In the genomic region with DNA sequence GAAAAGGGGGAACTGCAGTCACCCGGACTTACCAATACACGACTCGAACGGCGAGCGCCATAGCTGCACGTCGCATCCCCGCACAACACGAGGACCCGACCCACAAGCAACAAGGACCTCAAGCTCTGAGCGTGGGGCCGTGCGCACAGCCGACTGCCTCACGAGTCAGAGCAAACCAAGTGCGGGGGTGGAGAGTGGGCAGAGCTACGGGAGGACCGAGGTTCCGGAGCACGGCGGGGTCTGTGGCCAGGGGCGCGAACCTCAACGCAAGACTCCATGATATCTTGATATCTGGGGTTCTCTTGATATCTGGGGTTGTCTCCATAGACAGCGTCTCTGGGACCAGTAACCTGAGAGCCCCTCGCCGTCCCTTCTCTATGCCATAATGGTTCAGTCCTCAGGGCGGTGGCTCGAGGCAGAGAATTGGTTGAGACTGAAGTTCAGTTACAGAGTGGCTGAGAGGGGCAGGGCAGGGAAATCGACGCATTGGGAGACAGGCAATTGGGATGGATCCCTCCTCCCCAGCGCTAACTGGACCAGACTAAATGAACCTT, we compare ENCODE assay signal across 8 mouse cellular contexts. TPM values are rescaled to one million over a fixed set of nuclear protein-coding genes. Genes with fewer than 3 reads are reported as not detected.
DNase-seq lines count a peak whose midpoint lies in the region; ATAC-seq lines count a peak whose summit lies in the region.

A gene (minus strand): TSS at position 183 of the 554 bp plus-strand sequence.

- peaks cover 12% of the 10 kb centered on the region for H3K4me1 ChIP-seq in forebrain, embryonic 11.5 days (replicated peaks; ENCODE audit: control insufficient read depth, insufficient read depth, low read length)
- H3K4me1 ChIP-seq in heart, embryonic 16.5 days (ENCODE audit: control insufficient read depth, insufficient read depth, low read length), result peaks cover 16% of the 10 kb centered on the region
- peaks cover 47% of the 10 kb centered on the region for H3K4me1 ChIP-seq in liver, embryonic 15.5 days (replicated peaks)
- H3K4me1 ChIP-seq in neural tube, embryonic 12.5 days, result peaks cover 20% of the 10 kb centered on the region

- peak; percentile 84 to 91 for DNase-seq in CD8-positive naive resting alpha-beta T cell, adult 2 months (ENCODE audit: low read depth in 2 of 2, low spot score in 2 of 2)
- DNase-seq in c-Kit-positive CD71-negative TER-119-negative erythroid progenitor cells, embryonic 14.5 days (ENCODE audit: low read depth), result peak; percentile 74
- peak; percentile 94 for DNase-seq in forebrain, embryonic 11.5 days (ENCODE audit: low spot score)
- peak; percentile 88 to 91 for DNase-seq in kidney, postnatal 36 days
- DNase-seq in telencephalon, adult 2 months (ENCODE audit: low read depth, low spot score), result peak; percentile 93

- peak within 1 kb of the TSS; percentile 72 for H3K4me2 ChIP-seq in forebrain, embryonic 11.5 days (ENCODE audit: low read depth, low read length, severe bottlenecking)
- peak within 1 kb of the TSS; percentile 88 for H3K4me2 ChIP-seq in heart, embryonic 16.5 days (ENCODE audit: low read depth, low read length)
- peak within 1 kb of the TSS; percentile 89 for H3K4me2 ChIP-seq in liver, embryonic 15.5 days
- peak within 1 kb of the TSS; percentile 75 for H3K4me2 ChIP-seq in neural tube, embryonic 12.5 days (replicated peaks)

- no peaks in the 10 kb centered on the region for H3K27me3 ChIP-seq in forebrain, embryonic 11.5 days (ENCODE audit: control insufficient read depth, insufficient read depth, low read length)
- H3K27me3 ChIP-seq in heart, embryonic 16.5 days (ENCODE audit: control insufficient read depth, insufficient read depth, low read length), result no peaks in the 10 kb centered on the region
- H3K27me3 ChIP-seq in liver, embryonic 15.5 days, result no peaks in the 10 kb centered on the region
- no peaks in the 10 kb centered on the region for H3K27me3 ChIP-seq in neural tube, embryonic 12.5 days (replicated peaks)

- H3K36me3 ChIP-seq in forebrain, embryonic 11.5 days (ENCODE audit: control insufficient read depth, insufficient read depth, low read length), result peaks cover 11% of the 10 kb centered on the region
- H3K36me3 ChIP-seq in heart, embryonic 16.5 days (ENCODE audit: control insufficient read depth, insufficient read depth), result peaks cover 20% of the 10 kb centered on the region
- H3K36me3 ChIP-seq in liver, embryonic 15.5 days (replicated peaks), result peaks cover 26% of the 10 kb centered on the region
- peaks cover 28% of the 10 kb centered on the region for H3K36me3 ChIP-seq in neural tube, embryonic 12.5 days

- H3K4me3 ChIP-seq in forebrain, embryonic 11.5 days (ENCODE audit: low read depth, low read length), result peak within 1 kb of the TSS; percentile 61
- peak within 1 kb of the TSS; percentile 91 for H3K4me3 ChIP-seq in heart, embryonic 16.5 days (ENCODE audit: low read length)
- H3K4me3 ChIP-seq in liver, embryonic 15.5 days (replicated peaks), result peak within 1 kb of the TSS; percentile 82
- peak within 1 kb of the TSS; percentile 69 for H3K4me3 ChIP-seq in neural tube, embryonic 12.5 days

- peak within 1 kb of the TSS; percentile 81 for H3K9ac ChIP-seq in forebrain, embryonic 11.5 days (ENCODE audit: low read length)
- H3K9ac ChIP-seq in heart, embryonic 16.5 days (ENCODE audit: low read length), result peak within 1 kb of the TSS; percentile 78
- H3K9ac ChIP-seq in liver, embryonic 15.5 days, result peak within 1 kb of the TSS; percentile 81
- peak within 1 kb of the TSS; percentile 75 for H3K9ac ChIP-seq in neural tube, embryonic 12.5 days

- ATAC-seq in forebrain, embryonic 11.5 days (replicated peaks; ENCODE audit: low FRiP score), result peak; percentile 94
- peak; percentile 92 for ATAC-seq in heart, embryonic 16.5 days (replicated peaks; ENCODE audit: extremely low read depth, insufficient read depth, low FRiP score)
- ATAC-seq in liver, embryonic 15.5 days (ENCODE audit: insufficient read depth), result peak; percentile 98
- peak; percentile 95 for ATAC-seq in neural tube, embryonic 12.5 days (ENCODE audit: low FRiP score, low read depth)

- H3K27ac ChIP-seq in forebrain, embryonic 11.5 days (ENCODE audit: low read depth, low read length), result peak within 1 kb of the TSS; percentile 63
- H3K27ac ChIP-seq in heart, embryonic 16.5 days (ENCODE audit: low read length), result peak within 1 kb of the TSS; percentile 70
- peak within 1 kb of the TSS; percentile 84 for H3K27ac ChIP-seq in liver, embryonic 15.5 days (replicated peaks)
- no peak within 1 kb of the TSS; the same call in 1 of the 2 replicates for H3K27ac ChIP-seq in neural tube, embryonic 12.5 days

- under 1% methylated on average over 33 of the region's 33 CpGs for WGBS in forebrain, embryonic 11.5 days
- under 1% methylated on average over 33 of the region's 33 CpGs for WGBS in heart, embryonic 16.5 days
- WGBS in liver, embryonic 15.5 days (ENCODE audit: insufficient replicate concordance), result 0% methylated on average over 33 of the region's 33 CpGs
- under 1% methylated on average over 33 of the region's 33 CpGs for WGBS in neural tube, embryonic 12.5 days

- H3K9me3 ChIP-seq in forebrain, embryonic 11.5 days (ENCODE audit: control insufficient read depth, low read length), result no peaks in the 10 kb centered on the region
- no peaks in the 10 kb centered on the region for H3K9me3 ChIP-seq in heart, embryonic 16.5 days (replicated peaks; ENCODE audit: control insufficient read depth, low read length)
- H3K9me3 ChIP-seq in liver, embryonic 15.5 days (replicated peaks), result no peaks in the 10 kb centered on the region
- no peaks in the 10 kb centered on the region for H3K9me3 ChIP-seq in neural tube, embryonic 12.5 days

RNA-seq across cellular contexts. Expression of the gene that starts here (rescaled TPM):
- polyA plus RNA-seq in forebrain, embryonic 11.5 days (2014; fragmentation: Nextera tagmentation; extraction: Ambion mirVana), result 944 and 965 TPM in 2 replicates
- polyA plus RNA-seq in heart, embryonic 16.5 days (2015; fragmentation: Nextera tagmentation; extraction: Ambion mirVana), result 654 and 659 TPM in 2 replicates
- polyA plus RNA-seq in liver, embryonic 15.5 days (2015; fragmentation: Nextera tagmentation; extraction: Ambion mirVana), result 246 and 279 TPM in 2 replicates
- polyA plus RNA-seq in neural tube, embryonic 12.5 days (2016; fragmentation: Nextera tagmentation; extraction: Ambion mirVana), result 1,130 and 1,196 TPM in 2 replicates
